Mouse (Mus musculus): ENCODE measurements around the gene Smim7. TPM values are rescaled to one million over a fixed set of nuclear protein-coding genes. Genes with fewer than 3 reads are reported as not detected.
A peak's percentile ranks its signal among the peaks of the same experiment; 100 is the strongest.

The Smim7 gene
- polyA plus RNA-seq, 1 experiment: 29.3 TPM

GRCm38 (mm10) chr8:72565970-72566369 lies 4.9 kb downstream of the Smim7 start:
- no peak overlapping the region for H3K4me3 ChIP-seq (ENCODE audit: low read depth, low read length)
- TF ChIP-seq POLR2A (IDR thresholded peaks at IDR 0.05; ENCODE audit: low read depth, low read length) (no peak), CTCF (IDR thresholded peaks at IDR 0.05; ENCODE audit: extremely low read depth, insufficient read length, insufficient replicate concordance, low read depth, low read length) (no peak)
- no peaks in the 10 kb centered on the region for H3K27me3 ChIP-seq (ENCODE audit: control insufficient read depth, insufficient read depth, low read length)
- WGBS: 87% methylated on average over 2 of the region's 2 CpGs
- H3K4me1 ChIP-seq (ENCODE audit: control insufficient read depth, insufficient read depth, insufficient read length, low read length): peaks cover 10% of the 10 kb centered on the region
- H3K27ac ChIP-seq (ENCODE audit: insufficient read depth, low read depth, low read length): no peak overlapping the region
- H3K36me3 ChIP-seq (ENCODE audit: control insufficient read depth, insufficient read depth, low read length): peaks cover 48% of the 10 kb centered on the region

- WGBS: 89% methylated on average over 1 of the region's 1 CpGs
- Histone ChIP-seq H3K4me1 (ENCODE audit: control insufficient read depth, insufficient read depth, insufficient read length, low read length) (no peaks in the 10 kb centered on the region), H3K36me3 (ENCODE audit: control insufficient read depth, insufficient read depth, low read length) (peaks cover 24% of the 10 kb centered on the region), H3K4me3 (ENCODE audit: low read depth, low read length) (no peak overlapping the region), H3K27ac (ENCODE audit: insufficient read depth, low read depth, low read length) (no peak overlapping the region), H3K27me3 (ENCODE audit: control insufficient read depth, insufficient read depth, low read length) (no peaks in the 10 kb centered on the region)
- no peak for TF ChIP-seq CTCF (IDR thresholded peaks at IDR 0.05; ENCODE audit: extremely low read depth, insufficient read length, insufficient replicate concordance, low read depth, low read length)
- no peak for TF ChIP-seq POLR2A (IDR thresholded peaks at IDR 0.05; ENCODE audit: low read depth, low read length)
Observed at GRCm38 (mm10) chr8:72561111-72561689, 9.7 kb downstream of the Smim7 start.

GRCm38 (mm10) chr8:72555770-72556169 lies 15.1 kb downstream of the Smim7 start:
- Histone ChIP-seq H3K4me3 (ENCODE audit: low read depth, low read length) (no peak overlapping the region), H3K36me3 (ENCODE audit: control insufficient read depth, insufficient read depth, low read length) (peaks cover 10% of the 10 kb centered on the region), H3K27ac (ENCODE audit: insufficient read depth, low read depth, low read length) (no peak overlapping the region), H3K27me3 (ENCODE audit: control insufficient read depth, insufficient read depth, low read length) (no peaks in the 10 kb centered on the region), H3K4me1 (ENCODE audit: control insufficient read depth, insufficient read depth, insufficient read length, low read length) (no peaks in the 10 kb centered on the region)
- TF ChIP-seq POLR2A (IDR thresholded peaks at IDR 0.05; ENCODE audit: low read depth, low read length): no peak
- TF ChIP-seq CTCF (IDR thresholded peaks at IDR 0.05; ENCODE audit: extremely low read depth, insufficient read length, insufficient replicate concordance, low read depth, low read length): no peak
- WGBS: 81% methylated on average over 4 of the region's 4 CpGs

GRCm38 (mm10) chr8:72549314-72549892 lies 21.5 kb downstream of the Smim7 start:
- no peak overlapping the region for H3K27ac ChIP-seq (ENCODE audit: insufficient read depth, low read depth, low read length)

GRCm38 (mm10) chr8:72548644-72549313 lies 22.1 kb downstream of the Smim7 start:
- Histone ChIP-seq H3K4me3 (ENCODE audit: low read depth, low read length) (peak overlapping the region; percentile 79), H3K36me3 (ENCODE audit: control insufficient read depth, insufficient read depth, low read length) (no peaks in the 10 kb centered on the region), H3K27ac (ENCODE audit: insufficient read depth, low read depth, low read length) (peak overlapping the region; percentile 76), H3K27me3 (ENCODE audit: control insufficient read depth, insufficient read depth, low read length) (no peaks in the 10 kb centered on the region), H3K4me1 (ENCODE audit: control insufficient read depth, insufficient read depth, insufficient read length, low read length) (no peaks in the 10 kb centered on the region; the same call in 1 of the 2 replicates)
- TF ChIP-seq CTCF (IDR thresholded peaks at IDR 0.05; ENCODE audit: extremely low read depth, insufficient read length, insufficient replicate concordance, low read depth, low read length) (no peak), POLR2A (IDR thresholded peaks at IDR 0.05; ENCODE audit: low read depth, low read length) (no peak)
- under 1% methylated on average over 44 of the region's 45 CpGs for WGBS

More at GRCm38 (mm10) chr8:72549314-72549892, 21.5 kb downstream of the Smim7 start:
- Histone ChIP-seq H3K4me1 (ENCODE audit: control insufficient read depth, insufficient read depth, insufficient read length, low read length) (no peaks in the 10 kb centered on the region; the same call in 1 of the 2 replicates), H3K36me3 (ENCODE audit: control insufficient read depth, insufficient read depth, low read length) (no peaks in the 10 kb centered on the region), H3K4me3 (ENCODE audit: low read depth, low read length) (peak overlapping the region; percentile 79), H3K27me3 (ENCODE audit: control insufficient read depth, insufficient read depth, low read length) (no peaks in the 10 kb centered on the region)
- no peak for TF ChIP-seq POLR2A (IDR thresholded peaks at IDR 0.05; ENCODE audit: low read depth, low read length)
- TF ChIP-seq CTCF (IDR thresholded peaks at IDR 0.05; ENCODE audit: extremely low read depth, insufficient read length, insufficient replicate concordance, low read depth, low read length): no peak
- 6% methylated on average over 5 of the region's 5 CpGs for WGBS

GRCm38 (mm10) chr8:72547802-72548643 lies 22.9 kb downstream of the Smim7 start, which contains the start of gene Med26:
Gene Med26 (minus strand): TSS chr8:72548270.
- Histone ChIP-seq H3K4me1 (ENCODE audit: control insufficient read depth, insufficient read depth, insufficient read length, low read length) (no peaks in the 10 kb centered on the region; the same call in 1 of the 2 replicates), H3K27me3 (ENCODE audit: control insufficient read depth, insufficient read depth, low read length) (no peaks in the 10 kb centered on the region), H3K36me3 (ENCODE audit: control insufficient read depth, insufficient read depth, low read length) (no peaks in the 10 kb centered on the region), H3K4me3 (ENCODE audit: low read depth, low read length) (peak within 1 kb of the TSS; percentile 79), H3K27ac (ENCODE audit: insufficient read depth, low read depth, low read length) (peak within 1 kb of the TSS; percentile 76)
- TF ChIP-seq CTCF (IDR thresholded peaks at IDR 0.05; ENCODE audit: extremely low read depth, insufficient read length, insufficient replicate concordance, low read depth, low read length): no peak
- peak; percentile 58 for TF ChIP-seq POLR2A (IDR thresholded peaks at IDR 0.05; ENCODE audit: low read depth, low read length)
- WGBS: under 1% methylated on average over 91 of the region's 92 CpGs
